Mouse (Mus musculus) layer of hippocampus, postnatal 14 days (tissue): ENCODE data around the gene Rassf8. TPM values are rescaled to one million over a fixed set of nuclear protein-coding genes. Genes with fewer than 3 reads are reported as not detected.

Source experiments
- DNase-seq, 2 experiments: peaks; one replicate each; pipeline ENCODE4 v3.0.0; 2021 to 2022; ENCODE audit warnings: low spot score in 2 of 2, mixed read lengths in 1 of 2
- long read RNA-seq, 2 experiments: library from polyadenylated mRNA; stranded (forward); transcript quantifications; one replicate each; pipeline ENCODE4 v2.0.0; 2021
- total RNA-seq, 2 experiments: library from RNA; stranded (reverse); gene quantifications; 2 replicates each; pipeline ENCODE4 v1.2.3; 2021

The Rassf8 gene
- 10 to 100 TPM; 19.8 to 21.0 TPM for total RNA-seq
- long read RNA-seq, experiment 1, partial matches to known transcripts = 0 of 1 reads
- long read RNA-seq, experiment 1, other reads (novel, unspliced or antisense) = 0 of 1 reads
- long read RNA-seq, experiment 2, partial matches to known transcripts = 0 of 2 reads
- long read RNA-seq, experiment 2, other reads (novel, unspliced or antisense) = 0 of 2 reads

DNA sequence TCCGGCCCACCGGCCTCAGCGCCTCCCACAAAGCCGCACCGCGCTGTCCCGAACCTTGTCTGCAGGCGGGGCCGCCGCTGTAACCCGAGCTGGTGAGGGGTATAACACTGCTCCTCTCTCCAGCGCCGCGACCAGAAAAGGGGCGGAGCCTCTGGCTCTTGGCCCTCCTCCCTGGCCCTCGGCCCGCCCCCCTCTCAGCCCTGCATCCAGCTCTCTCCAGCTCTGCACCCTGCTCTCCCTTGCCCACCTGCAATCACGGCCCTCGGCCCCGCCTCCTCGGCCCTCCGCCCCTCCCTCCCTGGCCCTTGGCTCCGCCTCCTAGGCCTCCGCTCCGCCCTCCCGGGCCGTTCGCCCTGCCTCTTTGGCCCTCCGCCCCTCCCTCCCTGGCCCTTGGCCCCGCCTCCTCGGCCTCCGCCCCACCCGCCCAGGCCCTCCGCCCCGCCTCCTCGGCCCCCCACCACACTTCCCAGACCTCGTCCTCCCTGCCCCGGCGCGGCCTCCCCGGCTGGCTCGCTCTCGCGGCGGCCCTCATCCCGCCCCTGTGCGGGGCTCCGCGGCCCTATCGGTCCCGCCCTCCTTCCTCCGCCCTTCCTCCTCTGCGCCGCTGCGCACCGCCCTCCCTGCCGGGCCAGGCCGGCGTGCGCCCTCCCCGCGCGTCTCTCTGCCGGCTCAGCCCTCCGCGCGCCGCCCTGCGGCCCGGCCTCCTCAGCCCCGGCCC, at the start of gene Rassf8:
Gene Rassf8 (plus strand): TSS at position 617 of the 718 bp plus-strand sequence.
- DNase-seq = peak; percentile 68 to 73

DNA sequence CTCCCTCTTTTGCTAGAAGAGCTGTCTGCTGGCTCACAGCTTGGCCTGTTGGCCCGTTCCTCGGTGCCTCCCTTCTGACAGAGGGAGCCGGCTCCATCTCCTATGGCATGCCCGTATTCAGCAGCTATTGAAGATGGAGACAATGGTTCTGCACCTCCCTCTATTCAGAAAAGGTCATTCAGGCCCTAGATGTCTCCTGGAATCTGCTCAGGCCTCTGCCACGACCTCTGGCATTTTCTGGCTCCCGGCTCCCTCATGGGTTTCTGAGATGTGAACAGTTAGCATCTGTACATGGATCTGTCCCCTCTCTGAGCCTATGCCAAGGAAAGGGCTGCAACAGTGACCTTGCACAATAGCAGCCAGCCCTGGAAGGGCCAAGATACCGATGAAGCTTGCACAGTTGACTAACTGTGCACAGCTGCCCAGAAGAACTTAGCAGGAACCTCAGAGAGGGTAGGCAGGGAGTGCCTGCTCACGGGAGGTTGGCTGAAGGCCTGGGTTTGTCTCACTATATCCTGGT, 45.5 kb upstream of the Rassf8 start:
- DNase-seq = no peak

DNA sequence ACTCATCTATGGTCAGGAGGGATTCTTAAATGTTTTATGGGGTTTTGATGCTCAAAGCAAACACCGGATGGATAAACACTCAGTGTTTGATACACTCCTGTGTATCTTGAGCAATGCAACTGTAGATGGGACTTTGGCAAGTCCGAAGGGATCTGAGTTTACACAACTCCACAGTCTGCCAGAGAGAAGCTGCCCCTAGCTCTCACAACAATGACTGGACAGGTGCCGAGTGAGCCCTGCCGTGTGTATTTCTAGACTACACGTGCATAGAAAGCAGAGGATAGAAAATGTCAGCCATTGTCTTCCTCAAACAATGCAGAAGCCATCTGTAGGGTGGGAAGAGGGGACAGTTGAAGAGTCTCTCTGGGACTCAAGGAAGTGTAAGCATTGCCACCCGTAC, 42.9 kb upstream of the Rassf8 start:
- no peak for DNase-seq

DNA sequence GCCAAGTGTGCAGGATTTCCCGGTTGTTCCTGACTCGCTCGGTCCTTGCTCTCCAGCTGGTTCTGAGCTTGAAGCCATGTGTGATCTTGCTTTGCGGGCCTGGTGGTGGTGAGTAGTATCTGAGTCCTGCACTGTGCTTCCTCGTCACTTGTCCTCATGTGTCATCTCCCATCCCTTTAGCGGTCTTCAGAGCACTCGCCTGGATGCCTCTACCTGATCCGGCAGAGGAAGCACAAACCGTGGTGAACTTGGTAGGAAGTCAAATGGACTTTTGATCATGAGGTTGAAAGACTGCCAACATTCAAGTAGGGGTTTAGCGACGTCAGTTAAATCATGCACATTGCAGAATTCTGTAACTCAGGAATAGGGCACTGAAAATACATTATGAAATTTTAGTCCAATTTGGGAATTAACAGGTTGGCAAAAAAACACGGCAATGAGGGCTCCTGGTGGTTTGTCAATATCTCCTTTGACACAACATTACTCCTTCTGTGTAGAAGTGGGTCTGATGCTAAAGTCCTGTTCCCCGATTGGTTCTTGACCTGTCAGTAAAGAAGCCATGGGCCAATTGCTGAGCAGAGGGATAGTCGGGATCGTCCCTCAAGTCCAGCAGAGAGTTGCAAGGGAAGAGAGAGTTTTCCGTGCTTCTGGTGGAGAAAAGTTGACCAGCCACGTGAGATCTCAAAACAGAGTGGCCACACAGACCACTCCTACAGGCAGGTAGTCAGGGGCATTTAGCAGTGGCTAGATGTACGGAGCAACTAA, 36.4 kb upstream of the Rassf8 start:
- DNase-seq = no peak

DNA sequence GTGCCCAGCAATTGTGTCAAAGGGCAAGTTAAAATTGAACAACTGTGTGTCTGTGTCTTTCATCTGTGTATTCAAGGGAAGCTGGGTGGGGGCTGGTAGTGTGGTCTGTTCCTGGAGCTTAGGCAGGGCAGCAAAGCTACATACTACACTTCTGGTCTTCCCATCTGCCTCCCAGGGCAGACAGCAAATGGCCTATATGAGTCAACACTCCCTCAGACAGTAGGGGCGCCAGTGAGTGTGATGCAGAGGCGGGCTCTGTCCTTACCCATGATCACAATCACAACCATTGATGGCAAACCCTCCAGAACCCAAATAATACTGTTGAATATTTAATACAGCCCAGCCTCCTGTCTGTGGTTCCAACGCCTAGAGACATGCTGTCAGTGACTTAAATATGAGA, 35.8 kb upstream of the Rassf8 start:
- no peak for DNase-seq

DNA sequence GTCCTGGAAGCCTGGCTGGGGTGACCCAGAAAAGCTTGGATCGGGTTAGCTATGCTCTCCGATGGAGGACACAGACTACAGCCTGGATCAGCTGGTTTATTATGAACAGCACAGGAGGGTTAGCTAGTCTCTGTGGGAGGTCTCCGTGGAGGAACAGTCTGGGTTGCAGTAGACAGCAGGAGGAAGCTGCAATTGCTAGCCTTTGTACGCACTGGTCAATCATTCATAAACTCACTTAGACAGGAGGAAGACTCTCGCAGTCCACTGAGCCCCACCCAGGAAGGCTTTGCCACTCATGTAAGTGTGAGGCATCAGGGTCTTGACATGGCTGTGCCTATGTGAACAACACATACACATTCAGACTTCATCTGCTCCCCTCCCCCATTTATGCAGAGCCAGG, 35.2 kb upstream of the Rassf8 start:
- no peak for DNase-seq

DNA sequence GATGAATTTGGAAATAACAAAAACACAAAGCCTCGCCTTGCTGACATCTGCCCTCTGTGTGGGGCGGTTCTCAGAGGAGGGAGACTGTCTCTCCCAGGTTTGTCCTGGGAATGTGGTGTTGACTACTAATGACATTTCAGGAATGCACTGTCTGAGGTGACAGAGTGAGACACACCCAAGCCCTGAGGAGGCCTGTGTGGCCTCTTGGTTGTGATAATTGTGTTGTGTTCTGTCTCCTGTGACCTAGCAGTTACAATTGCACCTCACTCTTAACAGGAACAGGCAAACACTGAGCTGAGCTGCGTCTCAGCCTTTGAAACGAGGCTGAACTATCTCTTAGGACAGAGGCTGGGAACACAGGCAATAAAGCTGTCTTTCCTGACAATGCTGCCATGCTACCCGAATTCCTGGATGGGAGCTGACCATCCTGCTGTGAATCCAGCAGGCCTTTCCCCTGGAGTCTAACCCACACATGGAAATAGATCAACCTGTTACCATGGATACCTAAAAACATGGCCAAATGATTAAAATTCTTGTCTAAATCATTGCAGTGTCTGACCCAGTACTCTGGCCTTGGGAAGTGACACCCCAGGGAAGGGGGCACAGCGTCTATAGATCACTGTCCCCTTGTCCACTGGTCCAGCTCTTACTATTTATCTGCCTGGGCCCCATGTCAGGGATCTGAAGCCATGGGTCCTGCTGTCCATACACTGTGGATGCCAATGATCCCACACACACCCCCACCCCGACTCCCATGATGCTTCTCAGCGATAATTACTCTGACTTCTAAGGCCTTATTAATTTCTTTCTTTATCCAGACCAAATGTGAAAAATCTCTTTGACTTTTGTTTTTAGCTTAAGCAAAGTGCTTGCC, 33.1 kb upstream of the Rassf8 start:
- DNase-seq = no peak

DNA sequence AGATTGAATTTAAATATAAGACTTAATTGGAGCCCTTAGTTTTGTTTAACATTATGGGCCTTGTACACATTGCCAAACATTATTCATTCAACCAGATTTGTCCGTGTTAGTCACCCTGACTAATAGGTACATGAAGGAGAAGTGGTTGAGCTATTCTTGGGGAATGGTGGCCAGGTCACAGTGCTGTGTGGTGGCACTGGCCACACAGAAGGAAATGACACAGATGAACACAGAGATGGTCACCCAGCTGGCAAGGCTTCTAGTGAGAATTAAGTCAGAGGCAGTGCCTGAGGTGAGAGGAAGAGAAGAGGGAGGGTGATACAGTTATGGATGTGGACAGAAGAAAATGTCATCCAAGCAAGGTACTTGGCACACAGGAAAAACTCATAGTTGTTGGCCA, 32.4 kb upstream of the Rassf8 start:
- DNase-seq = no peak

DNA sequence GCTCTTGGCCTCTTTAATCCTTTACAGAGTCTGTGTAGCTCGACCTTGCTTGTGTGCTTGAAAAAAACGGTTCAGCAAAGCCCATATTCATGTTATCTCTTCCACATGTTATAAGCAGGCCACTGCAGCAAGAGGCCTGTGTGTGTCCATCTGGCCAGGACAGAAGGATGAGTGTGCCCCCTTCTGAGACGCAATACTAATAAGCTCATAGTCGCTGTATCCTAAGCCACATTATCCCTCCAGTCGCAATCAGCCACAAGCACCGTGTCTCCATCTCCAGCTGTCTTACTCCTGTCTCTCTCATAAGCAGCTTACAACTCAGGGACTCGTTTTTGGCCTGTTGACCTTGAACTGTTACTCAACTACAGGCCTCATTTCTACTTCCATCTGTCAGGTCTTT, 24.0 kb upstream of the Rassf8 start:
- no peak for DNase-seq

DNA sequence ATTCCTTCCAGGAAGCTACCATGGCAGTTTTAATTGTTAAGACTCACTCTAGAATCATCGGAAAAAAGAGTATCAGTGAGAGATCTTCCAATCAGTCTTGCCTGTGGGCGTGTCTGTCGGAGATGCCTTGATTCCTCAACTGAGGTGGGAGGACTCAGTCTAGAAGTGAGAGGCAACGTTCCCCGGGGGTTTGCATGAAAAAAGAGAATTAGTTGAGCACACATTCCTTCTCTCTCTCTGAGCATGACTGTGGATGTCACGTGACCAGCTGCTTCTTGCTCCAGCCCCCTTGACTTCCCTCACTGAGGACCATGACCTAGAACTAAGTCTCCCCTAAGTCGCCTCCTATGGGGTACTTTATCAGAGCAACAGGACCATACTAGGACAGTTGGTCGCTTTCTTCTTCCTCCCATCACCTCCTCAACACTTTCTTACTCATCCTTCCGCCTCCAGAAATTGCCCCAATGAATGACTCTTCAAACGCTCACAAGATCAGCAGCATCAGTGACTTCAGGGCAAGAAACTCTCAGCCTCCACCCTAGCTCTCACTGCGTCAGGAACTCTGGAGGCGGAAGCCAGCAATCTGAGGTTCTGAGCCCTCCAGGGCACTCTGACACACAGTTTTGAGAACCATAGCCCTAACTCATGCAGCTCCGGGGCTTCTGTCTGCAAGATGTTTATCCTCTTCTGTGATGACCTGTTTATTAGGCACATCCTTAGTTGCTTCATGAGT, 23.3 kb upstream of the Rassf8 start:
- DNase-seq = no peak

DNA sequence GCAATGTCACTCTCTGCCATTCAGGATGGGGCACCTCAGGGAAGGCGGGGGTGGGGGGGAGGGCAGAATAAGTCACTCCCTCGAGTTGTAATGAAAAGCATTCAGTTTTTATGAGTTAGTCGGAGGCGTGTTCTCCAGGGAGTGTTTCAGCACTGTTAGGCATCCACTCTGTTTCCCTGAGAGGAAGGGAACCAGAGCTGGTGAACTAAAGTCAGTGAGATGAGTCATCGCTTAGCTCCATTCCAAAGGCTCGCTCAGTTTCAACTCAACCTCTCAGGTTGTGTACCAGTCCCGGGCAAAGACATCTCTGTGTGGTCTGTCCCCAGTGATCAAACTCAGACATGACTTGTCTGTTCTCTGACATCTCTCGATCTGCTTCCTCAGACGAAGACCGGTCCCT, 20.7 kb upstream of the Rassf8 start:
- DNase-seq = no peak

DNA sequence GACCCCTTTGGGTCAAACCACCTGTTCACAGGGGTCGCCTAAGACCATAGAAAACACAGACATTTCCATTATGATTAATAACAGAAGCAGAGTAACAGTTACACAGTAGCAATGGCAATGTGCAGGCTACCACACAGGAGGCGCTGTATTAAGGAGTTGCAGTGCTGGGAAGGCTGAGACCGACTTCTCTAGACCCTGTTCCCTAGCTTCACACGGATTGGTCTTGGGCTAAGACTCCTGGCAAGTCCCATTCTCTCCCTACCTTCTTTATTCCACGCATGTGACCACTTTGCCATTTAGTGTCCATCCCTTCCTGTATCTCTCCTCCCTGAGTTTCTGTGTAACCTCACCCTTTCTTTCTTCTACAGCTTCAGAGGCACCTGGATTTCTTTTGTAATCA, 19.6 kb upstream of the Rassf8 start:
- no peak for DNase-seq

DNA sequence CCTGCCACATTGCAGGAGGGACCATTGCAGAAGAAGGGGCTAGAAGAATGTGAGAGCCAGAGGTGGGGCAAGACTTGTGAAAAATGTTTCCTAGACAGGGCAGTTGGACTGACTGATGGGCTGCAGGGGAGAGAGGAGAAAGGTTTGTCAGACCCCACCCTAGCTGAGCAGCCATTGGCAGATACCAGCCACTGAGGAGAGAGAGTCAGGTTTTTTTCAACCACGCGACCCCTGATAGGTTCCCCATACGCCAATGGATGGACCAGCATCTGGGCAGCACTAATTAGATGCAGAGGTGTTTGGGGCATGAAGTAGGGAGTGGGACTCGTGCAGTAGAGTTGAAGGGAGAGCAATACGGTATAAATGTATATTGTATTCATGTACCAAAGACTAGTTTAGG, 13.7 kb upstream of the Rassf8 start:
- DNase-seq = no peak

DNA sequence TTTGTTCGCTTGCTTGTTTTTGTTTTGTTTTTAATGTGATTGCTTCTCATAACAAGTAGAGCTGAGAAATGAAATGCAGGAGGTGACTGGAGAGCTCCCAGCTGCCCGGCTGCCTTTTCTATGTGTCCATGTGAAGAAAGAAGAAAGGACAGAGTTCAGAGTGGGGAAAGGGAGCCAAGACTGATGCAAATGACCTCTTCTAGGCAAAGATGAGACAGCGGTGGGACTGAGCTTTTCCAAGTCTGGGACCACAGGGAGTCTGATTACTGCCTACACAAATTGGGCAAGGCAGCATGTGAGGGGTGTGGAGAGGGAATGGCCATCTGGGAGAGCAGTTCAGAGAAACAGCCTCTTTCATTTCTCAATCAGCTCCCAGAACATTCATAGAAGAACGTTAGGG, 13.3 kb upstream of the Rassf8 start:
- no peak for DNase-seq

DNA sequence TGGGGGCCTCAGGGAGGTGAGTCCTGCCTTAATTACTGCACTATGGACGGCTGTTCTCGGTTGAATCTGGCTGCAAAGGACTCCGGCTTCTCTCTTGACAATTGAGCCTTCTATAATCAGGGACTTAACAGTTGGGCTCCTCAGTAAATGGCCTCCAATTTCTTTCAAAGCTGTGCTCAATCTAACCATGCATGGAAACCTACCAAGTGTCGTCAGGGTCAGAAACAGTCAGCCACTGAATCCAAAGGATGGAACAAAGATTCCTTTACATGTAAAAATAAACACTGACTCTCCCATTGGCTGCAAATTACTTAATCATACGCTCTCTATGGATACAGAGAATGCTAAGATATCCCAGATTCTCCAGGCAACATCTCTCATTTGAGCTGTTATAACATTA, 12.6 kb upstream of the Rassf8 start:
- DNase-seq = no peak

DNA sequence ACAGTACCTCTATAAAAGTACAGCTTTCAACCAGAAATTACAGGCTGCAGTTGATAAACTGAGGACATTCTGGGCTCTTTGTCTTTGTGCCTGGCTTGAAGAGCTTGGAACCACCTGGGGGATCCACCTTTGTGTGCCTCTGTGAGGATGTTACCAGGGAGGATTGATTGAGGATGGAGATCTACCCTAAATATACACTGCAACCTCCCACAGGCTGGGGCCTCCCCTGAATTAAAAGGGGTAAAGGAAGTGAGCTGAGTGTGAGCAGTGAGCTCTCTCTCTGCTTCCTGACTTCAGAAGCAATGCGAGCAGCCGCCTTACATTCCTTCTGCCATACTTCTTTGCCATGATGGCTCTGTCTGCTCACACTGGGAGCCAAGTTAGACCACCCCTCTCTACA, 10.4 kb upstream of the Rassf8 start:
- DNase-seq = no peak

DNA sequence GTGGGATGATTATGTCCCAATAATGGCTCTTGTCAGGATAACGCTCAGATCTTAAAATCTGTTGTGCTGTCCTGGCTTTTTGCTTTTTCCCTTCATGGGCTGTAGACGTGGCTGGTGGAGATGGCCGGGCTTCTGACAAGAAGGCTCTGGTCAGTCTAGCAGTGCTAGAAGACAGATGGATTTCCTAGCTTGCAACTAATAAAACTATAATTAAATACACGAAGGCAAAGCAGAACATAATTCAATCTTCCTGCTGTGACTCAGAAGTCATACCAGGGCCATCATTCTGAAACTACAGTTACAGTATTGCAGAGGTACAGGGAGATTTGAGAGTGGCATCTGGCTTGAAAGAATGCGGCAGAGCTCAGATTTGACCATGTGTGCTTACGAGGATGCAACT, 7.3 kb upstream of the Rassf8 start:
- DNase-seq = no peak

DNA sequence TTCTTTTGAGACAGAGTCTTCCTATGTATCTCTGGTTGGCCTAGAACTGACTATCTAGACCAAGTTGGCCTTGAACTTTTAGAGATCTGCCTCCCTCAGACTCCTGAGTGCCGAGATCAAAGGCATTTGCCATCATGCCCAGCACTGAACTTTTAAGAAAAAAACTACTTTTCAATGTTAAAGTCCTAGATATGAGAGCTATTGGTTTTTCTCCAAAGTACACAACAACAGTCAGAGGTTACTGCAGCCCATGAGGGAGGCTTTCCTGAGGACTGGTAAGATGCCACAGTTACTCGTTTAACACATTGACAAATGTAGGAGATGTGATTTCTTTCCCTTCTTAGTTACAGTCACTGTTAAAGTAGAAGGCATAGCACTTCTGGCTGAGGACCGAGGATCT, 6.5 kb upstream of the Rassf8 start:
- DNase-seq = no peak

DNA sequence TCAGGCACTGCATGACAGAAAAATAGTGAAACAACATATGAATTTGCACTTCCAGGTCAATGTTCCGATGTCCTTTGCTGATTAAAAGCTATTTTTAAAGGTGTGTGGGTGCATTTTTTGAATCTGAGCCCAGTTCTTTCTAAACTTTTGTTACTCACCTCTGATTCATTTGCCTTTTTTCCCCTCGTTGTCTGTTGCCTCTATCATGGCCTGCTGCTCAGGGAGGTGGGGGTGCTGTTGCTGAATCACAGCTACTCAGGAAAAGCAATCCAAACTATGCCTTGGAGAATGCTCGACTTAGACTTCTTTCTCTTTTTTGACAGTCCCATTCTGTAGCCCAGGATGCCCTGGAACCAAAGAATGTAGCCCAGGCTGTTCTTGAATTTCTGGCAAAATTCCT, 1.3 kb upstream of the Rassf8 start:
- no peak for DNase-seq

DNA sequence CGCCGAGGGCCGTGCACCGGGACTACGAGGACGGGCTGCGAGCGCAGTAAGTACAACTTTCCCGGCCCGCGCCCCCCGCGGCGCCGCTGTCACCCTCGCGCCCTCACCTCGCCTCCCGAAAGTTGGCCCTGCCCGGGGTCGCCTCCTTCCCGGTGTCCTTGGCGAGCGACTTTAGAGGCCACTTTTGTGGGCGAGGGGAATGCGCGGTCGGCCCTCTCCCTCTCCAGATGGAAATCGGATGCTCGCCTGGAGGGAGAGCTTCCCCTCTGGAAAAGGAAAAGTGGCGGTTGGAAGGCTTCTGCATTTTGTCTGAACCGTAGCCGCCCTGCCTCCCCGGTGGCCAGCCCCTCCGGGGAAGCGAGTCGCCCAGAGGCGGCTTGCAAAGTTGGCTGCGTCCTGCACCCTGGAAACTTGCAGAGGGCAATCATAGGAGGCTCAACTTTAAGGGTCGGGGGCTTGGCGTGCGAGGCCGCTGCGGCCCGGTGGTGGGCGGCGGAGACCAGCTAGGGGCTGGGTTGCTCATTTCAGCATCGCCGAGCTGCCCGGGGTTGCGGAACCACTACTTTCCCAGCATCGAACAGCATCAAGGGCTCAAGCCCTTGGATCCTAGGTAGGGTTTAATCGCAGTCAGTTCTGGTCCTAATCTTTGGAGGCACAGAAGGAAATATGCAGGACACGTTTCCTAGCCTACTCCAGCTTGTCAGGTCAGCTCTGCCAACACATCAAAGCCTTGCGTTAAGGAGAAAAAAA, 548 bp downstream of the Rassf8 start:
- DNase-seq = no peak
